ENCODE assay signal across 19 mouse cellular contexts in the genomic region with DNA sequence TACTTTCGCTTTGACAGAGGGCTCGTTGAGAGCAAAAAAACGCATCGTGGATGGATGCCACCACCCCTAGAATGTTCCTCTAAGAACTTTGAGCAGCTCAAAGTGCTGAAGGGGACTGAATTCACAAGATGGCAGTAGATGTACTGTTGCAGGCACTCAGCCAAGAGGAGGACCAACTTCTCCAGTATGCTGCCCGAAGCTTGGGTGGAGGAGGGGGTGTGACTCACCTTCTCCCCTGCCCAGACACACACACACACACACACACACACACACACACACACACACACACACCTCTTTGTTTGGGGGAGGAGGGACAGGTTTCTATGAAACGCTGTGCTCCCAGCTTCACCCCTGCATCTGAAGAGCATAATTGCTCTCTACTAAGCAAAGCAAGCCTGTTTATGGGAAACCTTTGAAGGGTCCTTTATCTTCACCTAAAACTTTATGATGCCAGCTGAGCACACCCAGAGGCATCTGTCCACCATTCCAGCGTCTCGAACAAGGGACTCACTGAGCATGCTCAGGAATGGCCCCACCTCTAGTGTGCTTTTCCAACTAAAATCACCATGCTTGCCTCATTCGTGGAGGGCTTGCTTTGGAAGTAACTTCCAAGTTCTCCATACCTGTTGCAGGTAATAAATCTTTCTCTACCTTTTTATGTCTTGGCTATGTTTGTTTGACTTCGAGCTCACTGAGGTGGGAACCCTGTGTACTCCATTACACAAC.
DNase-seq lines count a peak whose midpoint lies in the region; TF ChIP-seq lines count a peak whose summit lies in the region.
"Had no signal": no experiment of that assay in that cellular context is flagged by ENCODE, and none has a peak within 500 bp of the region (broad histone marks: within the 10 kb centered on the region; RNA-seq: fewer than 3 reads in every experiment).

No protein-coding gene starts in this region.

- no peak overlapping the region for H3K9ac ChIP-seq in MEL (ENCODE audit: control insufficient read depth, low read depth, low read length, poor library complexity, severe bottlenecking)
- H3K9ac ChIP-seq: embryonic facial prominence, embryonic 15.5 days; hindbrain, embryonic 13.5 days had no signal

- no peaks in the 10 kb centered on the region for H3K27me3 ChIP-seq in MEL (ENCODE audit: control insufficient read depth in 1 of 2, insufficient read depth in 2 of 2, low read length in 2 of 2)
- H3K27me3 ChIP-seq: embryonic facial prominence, embryonic 15.5 days; hindbrain, embryonic 13.5 days had no signal

- TF ChIP-seq EP300 in MEL (IDR thresholded peaks at IDR 0.05; ENCODE audit: low read depth in 1 of 2, low read length in 2 of 2) = no peak

- DNase-seq in lung, postnatal 10 days = peak; percentile 19
- DNase-seq in lung, adult 2 months = no peak
- peak; percentile 80 for DNase-seq in 416B (ENCODE audit: low read depth)
- DNase-seq in MEL (ENCODE audit: low read depth, low spot score) = no peak
- no peak for DNase-seq in cerebellum, adult 9-11 months
- DNase-seq in heart, postnatal 10 days = no peak
- DNase-seq: adrenal gland, adult 8-10 months; adrenal gland, postnatal 36 days; cerebellum, adult 2 months; cerebellum, postnatal 14 days; embryo, embryonic 11 days; heart, adult 18-20 months; heart, postnatal 14 days had no signal

- 70% methylated on average over 10 of the region's 10 CpGs for WGBS in lung, adult 2 months

- TF ChIP-seq POLR2A in lung, adult 2 months (IDR thresholded peaks at IDR 0.05; ENCODE audit: borderline replicate concordance, extremely low read depth, low read depth, low read length) = no peak
- TF ChIP-seq POLR2A in MEL (IDR thresholded peaks at IDR 0.05; ENCODE audit: control insufficient read depth in 1 of 2, insufficient read depth in 1 of 2, low read depth in 1 of 2, low read length in 2 of 2, poor library complexity in 1 of 2) = no peak

- no peak for TF ChIP-seq RAD21 in MEL (IDR thresholded peaks at IDR 0.05; ENCODE audit: low read depth, low read length)

- H3K4me3 ChIP-seq in lung, adult 2 months (replicated peaks; ENCODE audit: extremely low read depth, low read depth, low read length) = no peak overlapping the region
- H3K4me3 ChIP-seq in MEL (ENCODE audit: control insufficient read depth in 1 of 2, insufficient read depth in 1 of 2, low read depth in 2 of 2, low read length in 2 of 2) = no peak overlapping the region
- H3K4me3 ChIP-seq: embryonic facial prominence, embryonic 15.5 days; erythroblast, embryonic 14.5 days; forebrain, embryonic 10.5 days; heart, embryonic 10.5 days; hindbrain, embryonic 13.5 days had no signal

- no peaks in the 10 kb centered on the region for H3K4me1 ChIP-seq in lung, adult 2 months (ENCODE audit: control insufficient read depth, insufficient read depth, low read length)
- H3K4me1 ChIP-seq in MEL (ENCODE audit: control insufficient read depth in 1 of 2, insufficient read depth in 2 of 2, low read length in 2 of 2) = peaks cover 0 to 13% of the 10 kb centered on the region in 2 experiments; a peak in 3 of 4 replicates
- H3K4me1 ChIP-seq: forebrain, embryonic 10.5 days; hindbrain, embryonic 13.5 days had no signal

- no peaks in the 10 kb centered on the region for H3K9me3 ChIP-seq in MEL (replicated peaks; ENCODE audit: insufficient read depth, low read length)
- H3K9me3 ChIP-seq: embryonic facial prominence, embryonic 15.5 days; forebrain, embryonic 10.5 days; heart, embryonic 10.5 days; hindbrain, embryonic 13.5 days had no signal

- TF ChIP-seq CTCF in lung, adult 2 months (IDR thresholded peaks at IDR 0.05; ENCODE audit: insufficient read depth, low read length) = no peak
- no peak for TF ChIP-seq CTCF in MEL (IDR thresholded peaks at IDR 0.05 in 2 of 3, conservative IDR thresholded peaks at IDR 0.05 in 1 of 3; ENCODE audit: control insufficient read depth in 1 of 3, insufficient read depth in 1 of 3, low read depth in 2 of 3, low read length in 3 of 3, poor library complexity in 1 of 3, severe bottlenecking in 1 of 3)

- H3K79me2 ChIP-seq in MEL (ENCODE audit: control insufficient read depth, insufficient read depth, low read length, poor library complexity) = no peaks in the 10 kb centered on the region

- H3K27ac ChIP-seq in MEL (ENCODE audit: control insufficient read depth, low read depth, low read length) = no peak overlapping the region
- H3K27ac ChIP-seq: embryonic facial prominence, embryonic 15.5 days; forebrain, embryonic 10.5 days; heart, embryonic 10.5 days; hindbrain, embryonic 13.5 days; hindbrain, postnatal 0 days had no signal

- H3K36me3 ChIP-seq in MEL (ENCODE audit: control insufficient read depth in 1 of 2, insufficient read depth in 2 of 2, low read length in 2 of 2) = peaks cover 0 to 5% of the 10 kb centered on the region in 2 experiments; a peak in 2 of 4 replicates
- H3K36me3 ChIP-seq: embryonic facial prominence, embryonic 15.5 days; forebrain, embryonic 10.5 days; heart, embryonic 10.5 days; hindbrain, embryonic 13.5 days had no signal

- intact Hi-C loops in heart, postnatal 10 days (cut with DNase I) = no loop called here

TF ChIP-seq in MEL, 35 proteins besides CTCF, POLR2A, EP300 and RAD21:
- TF ChIP-seq BHLHE40 (IDR thresholded peaks at IDR 0.05; ENCODE audit: borderline replicate concordance, low read depth, low read length) (no peak), NRF1 (IDR thresholded peaks at IDR 0.05; ENCODE audit: insufficient read depth, low read depth, low read length, poor library complexity, severe bottlenecking) (peak; percentile 55; the same call in 1 of the 2 replicates)

Comparison
In these comparisons a context has a peak if more than half of its experiments do, and no peak if none do; other contexts are left out.
1. DNase-seq: peak in lung, postnatal 10 days (single experiment) and 416B (single experiment); none in lung, adult 2 months (single experiment), MEL (single experiment), cerebellum, adult 9-11 months (single experiment) and heart, postnatal 10 days (0 of 2).